Mouse (Mus musculus) inflammation-experienced regulatory T-cells, adult 16 weeks (primary cell): ENCODE measurements around the gene Peli2. TPM values are rescaled to one million over a fixed set of nuclear protein-coding genes. Genes with fewer than 3 reads are reported as not detected.

Source experiments
- polyA plus RNA-seq: library from polyadenylated mRNA; unstranded; fragments of 100-300 nt; shearing (Covaris generic); gene quantifications from one replicate; pipeline ENCODE4 v1.2.1, GENCODE M21; 2017

Gene Peli2
- polyA plus RNA-seq = 0.69 TPM

GRCm38 (mm10) chr14:48120752-48121528 lies at the start of gene Peli2:
Peli2 (plus strand) TSS chr14:48120823.

